Mouse (Mus musculus) kidney, embryonic 14.5 days (tissue): ENCODE data around the gene Iqschfp. TPM values are rescaled to one million over a fixed set of nuclear protein-coding genes. Genes with fewer than 3 reads are reported as not detected.
A peak's percentile ranks its signal among the peaks of the same experiment; 100 is the strongest.

Experiments
- ATAC-seq: fragments of 200-750 bp; cut with Nextera tagmentation; 2 replicates; pipeline ENCODE4 v1.8.0; 2017; ENCODE audit warnings: moderate number of reproducible peaks, mild to moderate bottlenecking, moderate TSS enrichment, moderate library complexity; ENCODE audit not compliant: low FRiP score, low TSS enrichment
- H3K27ac ChIP-seq: fragments of 300-500 bp; sonication (generic); 2 replicates; pipeline ENCODE4 v1.5.1; 2014; ENCODE audit warnings: low read depth, mild to moderate bottlenecking, low read length, moderate library complexity, mixed read lengths
- H3K27me3 ChIP-seq: fragments of 300-500 bp; sonication (generic); 2 replicates; pipeline ENCODE4 v1.6.1; 2014; ENCODE audit warnings: mild to moderate bottlenecking, low read length; ENCODE audit not compliant: control insufficient read depth, insufficient read depth
- H3K36me3 ChIP-seq: fragments of 300-500 bp; sonication (generic); 2 replicates; pipeline ENCODE4 v1.6.1; 2014; ENCODE audit warnings: low read length, mixed read lengths; ENCODE audit not compliant: control insufficient read depth, insufficient read depth
- H3K4me1 ChIP-seq: fragments of 300-500 bp; sonication (generic); 2 replicates; pipeline ENCODE4 v1.6.1; 2014; ENCODE audit warnings: low read length, mixed read lengths; ENCODE audit not compliant: control insufficient read depth, insufficient read depth
- H3K4me2 ChIP-seq: fragments of 300-500 bp; sonication (generic); replicated peaks from 2 replicates; pipeline ENCODE4 v1.6.1; 2014; ENCODE audit warnings: low read depth, mild to moderate bottlenecking, low read length
- H3K4me3 ChIP-seq: fragments of 300-500 bp; sonication (generic); 2 replicates; pipeline ENCODE4 v1.5.1; 2014; ENCODE audit warnings: mild to moderate bottlenecking, low read length
- H3K9ac ChIP-seq: fragments of 300-500 bp; sonication (generic); 2 replicates; pipeline ENCODE4 v1.6.1; 2014; ENCODE audit warnings: low read depth, mild to moderate bottlenecking, low read length, moderate library complexity
- H3K9me3 ChIP-seq: fragments of 300-500 bp; sonication (generic); 2 replicates; pipeline ENCODE4 v1.6.1; 2016; ENCODE audit warnings: low read length; ENCODE audit not compliant: control insufficient read depth
- WGBS: fragments of 180-500 bp; shearing (Covaris S2); extraction: QIAGEN DNeasy Blood & Tissue Kit; methylation state at CpG from one replicate; pipeline ENCODE4 v1.1.7; 2014; 5-methylcytosine and 5-hydroxymethylcytosine counted together
- polyA plus RNA-seq: library from polyadenylated mRNA; unstranded; fragments of >200 nt; fragmentation: Nextera tagmentation; extraction: Ambion mirVana; gene quantifications from 2 replicates; pipeline ENCODE4 v1.2.1, GENCODE M21; 2014

Gene Iqschfp
- polyA plus RNA-seq, 1 experiment from 2014 or later = not detected

- H3K4me1 ChIP-seq = no peaks in the 10 kb centered on the region
- H3K27ac ChIP-seq = no peak overlapping the region
- no peak overlapping the region for H3K9ac ChIP-seq
- no peak for ATAC-seq
- no peaks in the 10 kb centered on the region for H3K27me3 ChIP-seq
- 42% methylated on average over 6 of the region's 6 CpGs for WGBS
- H3K36me3 ChIP-seq = no peaks in the 10 kb centered on the region
- H3K9me3 ChIP-seq = no peaks in the 10 kb centered on the region
- no peak overlapping the region for H3K4me2 ChIP-seq
- no peak overlapping the region for H3K4me3 ChIP-seq
Measured at GRCm38 (mm10) chr3:68262304-68262703, 370.3 kb downstream of the Iqschfp start.

GRCm38 (mm10) chr3:68267905-68268304 lies 375.9 kb downstream of the Iqschfp start:
- Histone ChIP-seq H3K36me3 (no peaks in the 10 kb centered on the region), H3K9me3 (no peaks in the 10 kb centered on the region), H3K4me1 (no peaks in the 10 kb centered on the region), H3K27me3 (no peaks in the 10 kb centered on the region), H3K9ac (no peak overlapping the region), H3K4me2 (no peak overlapping the region), H3K27ac (no peak overlapping the region), H3K4me3 (no peak overlapping the region)
- 86% methylated on average over 4 of the region's 4 CpGs for WGBS
- ATAC-seq = no peak

DNA sequence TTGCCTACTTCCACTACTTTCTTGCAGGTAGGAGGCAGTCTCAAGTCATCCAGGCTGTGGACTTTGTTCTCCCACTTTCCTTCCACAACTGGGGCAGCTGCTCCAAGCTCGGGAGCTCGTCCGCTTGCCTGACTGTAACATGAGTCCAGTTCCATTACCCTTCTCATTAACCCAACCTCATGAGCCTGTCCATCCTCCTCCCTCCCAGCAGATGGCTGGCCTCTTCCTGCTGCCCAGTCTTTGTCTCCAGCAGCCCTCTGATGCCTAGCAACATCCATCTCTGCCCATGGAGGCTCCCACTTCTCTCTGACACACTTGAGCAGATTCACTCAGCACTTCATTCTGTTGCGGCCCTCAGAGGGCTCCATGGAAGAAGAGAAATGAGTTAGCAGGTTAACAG lies 377.2 kb downstream of the Iqschfp start:
- peak; percentile 80 for ATAC-seq

DNA sequence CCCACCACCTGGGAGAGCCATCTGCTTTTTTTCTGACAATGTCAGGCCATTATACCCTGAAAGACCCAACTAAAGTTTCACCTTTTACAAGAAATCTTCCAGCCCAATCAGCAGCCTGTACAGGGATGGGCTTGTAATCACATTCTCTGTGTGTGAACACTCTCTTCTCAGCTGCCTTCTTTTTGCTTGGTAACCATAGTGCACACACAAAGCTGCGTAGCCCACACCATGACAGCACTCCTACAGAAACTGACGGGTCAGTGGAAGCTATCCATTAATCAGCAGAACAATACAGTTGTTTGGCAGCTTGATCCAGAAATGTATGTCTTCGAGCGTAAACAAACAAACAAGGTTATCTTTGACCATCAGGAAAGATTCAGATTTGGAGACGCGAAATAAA lies 378.2 kb downstream of the Iqschfp start:
- Histone ChIP-seq H3K36me3 (no peaks in the 10 kb centered on the region), H3K27ac (no peak overlapping the region), H3K4me3 (no peak overlapping the region), H3K9ac (no peak overlapping the region), H3K9me3 (no peaks in the 10 kb centered on the region), H3K4me1 (no peaks in the 10 kb centered on the region), H3K4me2 (no peak overlapping the region), H3K27me3 (no peaks in the 10 kb centered on the region)
- WGBS = 86% methylated on average over 6 of the region's 6 CpGs
- ATAC-seq = no peak

More for the DNA sequence above, 377.2 kb downstream of the Iqschfp start:
- Histone ChIP-seq H3K9me3 (no peaks in the 10 kb centered on the region), H3K4me1 (no peaks in the 10 kb centered on the region), H3K4me2 (no peak overlapping the region), H3K36me3 (no peaks in the 10 kb centered on the region), H3K27me3 (no peaks in the 10 kb centered on the region), H3K4me3 (no peak overlapping the region), H3K27ac (no peak overlapping the region), H3K9ac (no peak overlapping the region)
- 45% methylated on average over 4 of the region's 4 CpGs for WGBS

DNA sequence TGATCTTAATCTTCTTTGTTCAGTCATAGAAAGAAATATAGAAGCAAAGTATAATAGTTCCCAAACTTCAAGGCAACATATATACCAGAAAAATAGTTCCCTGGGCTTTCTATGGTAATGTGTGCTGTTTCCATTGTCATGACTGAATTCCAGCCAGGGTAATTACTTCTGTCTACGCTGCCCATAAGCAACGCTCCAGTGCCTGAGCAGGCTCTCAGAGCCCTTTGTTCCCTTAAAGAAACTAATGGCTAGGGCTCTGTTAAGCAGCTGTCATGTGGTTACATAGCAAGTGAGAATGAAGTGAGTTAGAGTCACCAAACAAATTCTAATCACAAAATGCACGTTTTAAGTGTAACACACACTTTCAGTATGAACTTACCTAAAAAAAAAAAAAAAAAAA lies 379.4 kb downstream of the Iqschfp start:
- Histone ChIP-seq H3K4me1 (no peaks in the 10 kb centered on the region), H3K36me3 (no peaks in the 10 kb centered on the region), H3K27ac (no peak overlapping the region), H3K4me3 (no peak overlapping the region), H3K27me3 (no peaks in the 10 kb centered on the region), H3K9me3 (no peaks in the 10 kb centered on the region), H3K9ac (no peak overlapping the region), H3K4me2 (no peak overlapping the region)
- WGBS = 57% methylated on average over 3 of the region's 3 CpGs
- ATAC-seq = no peak

GRCm38 (mm10) chr3:68271881-68272280 lies 379.8 kb downstream of the Iqschfp start:
- no peaks in the 10 kb centered on the region for H3K36me3 ChIP-seq
- ATAC-seq = no peak
- H3K4me1 ChIP-seq = no peaks in the 10 kb centered on the region
- no peaks in the 10 kb centered on the region for H3K27me3 ChIP-seq
- WGBS = 68% methylated on average over 3 of the region's 3 CpGs
- no peak overlapping the region for H3K9ac ChIP-seq
- no peak overlapping the region for H3K4me2 ChIP-seq
- no peaks in the 10 kb centered on the region for H3K9me3 ChIP-seq
- no peak overlapping the region for H3K4me3 ChIP-seq
- no peak overlapping the region for H3K27ac ChIP-seq

- Histone ChIP-seq H3K4me2 (no peak overlapping the region), H3K9me3 (no peaks in the 10 kb centered on the region), H3K27me3 (no peaks in the 10 kb centered on the region), H3K9ac (no peak overlapping the region), H3K4me3 (no peak overlapping the region), H3K36me3 (no peaks in the 10 kb centered on the region), H3K4me1 (no peaks in the 10 kb centered on the region), H3K27ac (no peak overlapping the region)
- WGBS = 39% methylated on average over 7 of the region's 7 CpGs
- ATAC-seq = no peak
Measured at GRCm38 (mm10) chr3:68282844-68283594, 391.0 kb downstream of the Iqschfp start.

GRCm38 (mm10) chr3:68283595-68283991 lies 391.6 kb downstream of the Iqschfp start:
- Histone ChIP-seq H3K9me3 (no peaks in the 10 kb centered on the region), H3K4me2 (no peak overlapping the region), H3K9ac (no peak overlapping the region), H3K27me3 (no peaks in the 10 kb centered on the region), H3K4me1 (no peaks in the 10 kb centered on the region), H3K36me3 (no peaks in the 10 kb centered on the region), H3K27ac (no peak overlapping the region), H3K4me3 (no peak overlapping the region)
- ATAC-seq = no peak
- WGBS = 40% methylated on average over 10 of the region's 10 CpGs

- Histone ChIP-seq H3K9ac (no peak overlapping the region), H3K4me1 (no peaks in the 10 kb centered on the region), H3K4me3 (no peak overlapping the region), H3K4me2 (no peak overlapping the region), H3K9me3 (no peaks in the 10 kb centered on the region), H3K27me3 (no peaks in the 10 kb centered on the region), H3K27ac (no peak overlapping the region), H3K36me3 (no peaks in the 10 kb centered on the region)
- ATAC-seq = no peak
- 93% methylated on average over 2 of the region's 2 CpGs for WGBS
Measured at GRCm38 (mm10) chr3:68284500-68284899, 392.5 kb downstream of the Iqschfp start.
